Mouse (Mus musculus) kidney, adult 11 months (tissue): ENCODE data around the gene Ppp1r13l.

Experiments used
- DNase-seq: peaks from one replicate; pipeline ENCODE4 v3.0.0; 2022

Gene Ppp1r13l

GRCm38 (mm10) chr7:19338060-19338459 lies 21.5 kb upstream of the Ppp1r13l start:
- DNase-seq: no peak

- no peak for DNase-seq
Observed at GRCm38 (mm10) chr7:19338596-19338995, 21.0 kb upstream of the Ppp1r13l start.

- no peak for DNase-seq
Observed at GRCm38 (mm10) chr7:19341250-19341649, 18.3 kb upstream of the Ppp1r13l start.

- no peak for DNase-seq
Observed at GRCm38 (mm10) chr7:19341761-19342409, 17.7 kb upstream of the Ppp1r13l start.

- DNase-seq: peak; percentile 73
Observed at GRCm38 (mm10) chr7:19342481-19343027, 17.0 kb upstream of the Ppp1r13l start.

- DNase-seq: peak; percentile 72
Observed at GRCm38 (mm10) chr7:19343210-19343808, 16.2 kb upstream of the Ppp1r13l start.

- DNase-seq: no peak
Observed at GRCm38 (mm10) chr7:19344237-19344847, 15.2 kb upstream of the Ppp1r13l start, which contains the start of gene Ercc1. Ercc1 (plus strand) TSS chr7:19344778.

GRCm38 (mm10) chr7:19344938-19345471 lies 14.5 kb upstream of the Ppp1r13l start:
- peak; percentile 98 for DNase-seq

- DNase-seq: no peak
Observed at GRCm38 (mm10) chr7:19349188-19349915, 10.2 kb upstream of the Ppp1r13l start.

- no peak for DNase-seq
Observed at GRCm38 (mm10) chr7:19350221-19350620, 9.3 kb upstream of the Ppp1r13l start.

- DNase-seq: no peak
Observed at GRCm38 (mm10) chr7:19354991-19355390, 4.6 kb upstream of the Ppp1r13l start.

GRCm38 (mm10) chr7:19356311-19356710 lies 3.2 kb upstream of the Ppp1r13l start:
- no peak for DNase-seq

- DNase-seq: no peak
Observed at GRCm38 (mm10) chr7:19357381-19358375, 1.9 kb upstream of the Ppp1r13l start.

GRCm38 (mm10) chr7:19358634-19359033 lies 915 bp upstream of the Ppp1r13l start:
- DNase-seq: no peak

GRCm38 (mm10) chr7:19359892-19360641 lies 518 bp downstream of the Ppp1r13l start:
- DNase-seq: peak; percentile 74

- peak; percentile 96 for DNase-seq
Observed at GRCm38 (mm10) chr7:19360944-19361343, 1.4 kb downstream of the Ppp1r13l start.

GRCm38 (mm10) chr7:19361720-19362119 lies 2.2 kb downstream of the Ppp1r13l start:
- peak; percentile 70 for DNase-seq

GRCm38 (mm10) chr7:19362276-19362675 lies 2.7 kb downstream of the Ppp1r13l start:
- peak; percentile 22 for DNase-seq

- peak; percentile 79 for DNase-seq
Observed at GRCm38 (mm10) chr7:19363881-19364280, 4.3 kb downstream of the Ppp1r13l start.

GRCm38 (mm10) chr7:19365376-19365775 lies 5.8 kb downstream of the Ppp1r13l start:
- DNase-seq: no peak

GRCm38 (mm10) chr7:19368380-19368779 lies 8.8 kb downstream of the Ppp1r13l start:
- peak; percentile 39 for DNase-seq
